Mouse (Mus musculus) stomach, embryonic 16.5 days (tissue): ENCODE measurements around the gene Mgat4b. TPM values are rescaled to one million over a fixed set of nuclear protein-coding genes. Genes with fewer than 3 reads are reported as not detected.

ENCODE experiments used
- ATAC-seq: fragments of 200-750 bp; cut with Nextera tagmentation; 2 replicates; pipeline ENCODE4 v1.8.0; 2017; ENCODE audit warnings: moderate number of reproducible peaks, moderate TSS enrichment; ENCODE audit not compliant: insufficient read depth, low FRiP score
- H3K27ac ChIP-seq: fragments of 300-500 bp; sonication (generic); 2 replicates; pipeline ENCODE4 v1.5.1; 2014; ENCODE audit warnings: low read length
- H3K27me3 ChIP-seq: fragments of 300-500 bp; sonication (generic); 2 replicates; pipeline ENCODE4 v1.6.1; 2014; ENCODE audit warnings: low read length, control low read depth, mixed read lengths; ENCODE audit not compliant: control insufficient read depth, insufficient read depth
- H3K36me3 ChIP-seq: fragments of 300-500 bp; sonication (generic); 2 replicates; pipeline ENCODE4 v1.6.1; 2014; ENCODE audit warnings: low read length; ENCODE audit not compliant: control insufficient read depth, insufficient read depth
- H3K4me1 ChIP-seq: fragments of 300-500 bp; sonication (generic); 2 replicates; pipeline ENCODE4 v1.6.1; 2014; ENCODE audit warnings: low read length, control low read depth, mixed read lengths; ENCODE audit not compliant: control insufficient read depth, insufficient read depth
- H3K4me2 ChIP-seq: fragments of 300-500 bp; sonication (generic); 2 replicates; pipeline ENCODE4 v1.6.1; 2014; ENCODE audit warnings: low read depth, low read length, mixed read lengths
- H3K4me3 ChIP-seq: fragments of 300-500 bp; sonication (generic); replicated peaks from 2 replicates; pipeline ENCODE4 v1.5.1; 2014; ENCODE audit warnings: mild to moderate bottlenecking, low read length
- H3K9ac ChIP-seq: fragments of 300-500 bp; sonication (generic); 2 replicates; pipeline ENCODE4 v1.6.1; 2014; ENCODE audit warnings: low read length
- H3K9me3 ChIP-seq: fragments of 300-500 bp; sonication (generic); replicated peaks from 2 replicates; pipeline ENCODE4 v1.6.1; 2016; ENCODE audit warnings: low read length, control low read depth; ENCODE audit not compliant: control insufficient read depth
- WGBS: fragments of 180-500 bp; shearing (Covaris S2); extraction: QIAGEN DNeasy Blood & Tissue Kit; methylation state at CpG from one replicate; pipeline ENCODE4 v1.1.7; 2014; 5-methylcytosine and 5-hydroxymethylcytosine counted together
- polyA plus RNA-seq: library from polyadenylated mRNA; unstranded; fragments of >200 nt; fragmentation: Nextera tagmentation; extraction: Ambion mirVana; gene quantifications from 2 replicates; pipeline ENCODE4 v1.2.1, GENCODE M21; 2015

Gene Mgat4b
- polyA plus RNA-seq, 1 experiment from 2014 or later = 5.9 TPM

DNA sequence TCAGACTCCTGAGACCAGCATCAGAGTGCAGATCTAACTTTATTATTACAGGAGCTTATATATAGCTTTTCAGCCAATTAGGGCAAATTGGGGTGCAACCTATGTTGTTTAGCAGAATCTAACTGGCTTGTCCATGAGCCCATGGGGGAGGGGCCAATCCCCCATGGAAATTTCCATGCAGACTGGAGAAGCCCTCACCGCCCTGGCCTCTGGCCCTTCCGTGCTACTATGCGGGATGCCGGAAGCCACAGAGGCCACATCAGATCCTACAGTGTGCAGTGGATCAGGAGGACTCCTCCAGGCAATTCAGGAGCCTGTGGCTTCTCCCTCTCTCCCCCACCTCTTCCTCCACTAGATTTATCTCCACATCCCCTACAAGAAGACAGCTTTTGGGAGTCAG lies 7.1 kb downstream of the Mgat4b start:
- no peak overlapping the region for H3K4me3 ChIP-seq
- no peaks in the 10 kb centered on the region for H3K9me3 ChIP-seq
- H3K36me3 ChIP-seq = no peaks in the 10 kb centered on the region
- no peak for ATAC-seq
- peaks cover 14% of the 10 kb centered on the region for H3K4me1 ChIP-seq
- no peak overlapping the region for H3K4me2 ChIP-seq
- WGBS = 61% methylated on average over 4 of the region's 4 CpGs
- H3K27me3 ChIP-seq = no peaks in the 10 kb centered on the region
- no peak overlapping the region for H3K9ac ChIP-seq
- no peak overlapping the region for H3K27ac ChIP-seq

DNA sequence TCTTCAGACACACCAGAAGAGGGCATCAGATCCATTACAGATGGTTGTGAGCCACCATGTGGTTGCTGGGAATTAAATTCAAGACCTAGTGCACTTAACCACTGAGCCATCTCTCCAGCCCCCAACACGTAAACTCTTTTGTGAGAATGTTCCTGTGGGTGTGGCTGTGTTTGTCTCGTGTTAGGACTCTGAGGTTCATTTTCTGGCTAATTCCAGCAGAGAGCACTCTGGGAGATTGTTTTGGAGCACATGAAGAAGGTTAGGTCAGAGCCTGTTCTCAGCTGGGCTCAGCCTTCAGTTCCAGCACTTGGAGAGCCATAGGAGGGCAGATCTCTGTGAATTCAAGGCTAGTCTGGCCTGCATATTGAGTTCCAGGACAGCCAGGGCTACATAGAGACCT lies 9.1 kb downstream of the Mgat4b start:
- Histone ChIP-seq H3K4me3 (no peak overlapping the region), H3K9me3 (no peaks in the 10 kb centered on the region), H3K9ac (no peak overlapping the region), H3K27ac (no peak overlapping the region), H3K4me2 (no peak overlapping the region), H3K27me3 (no peaks in the 10 kb centered on the region), H3K36me3 (no peaks in the 10 kb centered on the region), H3K4me1 (peaks cover 16% of the 10 kb centered on the region)
- no peak for ATAC-seq
- 49% methylated on average over 2 of the region's 2 CpGs for WGBS

DNA sequence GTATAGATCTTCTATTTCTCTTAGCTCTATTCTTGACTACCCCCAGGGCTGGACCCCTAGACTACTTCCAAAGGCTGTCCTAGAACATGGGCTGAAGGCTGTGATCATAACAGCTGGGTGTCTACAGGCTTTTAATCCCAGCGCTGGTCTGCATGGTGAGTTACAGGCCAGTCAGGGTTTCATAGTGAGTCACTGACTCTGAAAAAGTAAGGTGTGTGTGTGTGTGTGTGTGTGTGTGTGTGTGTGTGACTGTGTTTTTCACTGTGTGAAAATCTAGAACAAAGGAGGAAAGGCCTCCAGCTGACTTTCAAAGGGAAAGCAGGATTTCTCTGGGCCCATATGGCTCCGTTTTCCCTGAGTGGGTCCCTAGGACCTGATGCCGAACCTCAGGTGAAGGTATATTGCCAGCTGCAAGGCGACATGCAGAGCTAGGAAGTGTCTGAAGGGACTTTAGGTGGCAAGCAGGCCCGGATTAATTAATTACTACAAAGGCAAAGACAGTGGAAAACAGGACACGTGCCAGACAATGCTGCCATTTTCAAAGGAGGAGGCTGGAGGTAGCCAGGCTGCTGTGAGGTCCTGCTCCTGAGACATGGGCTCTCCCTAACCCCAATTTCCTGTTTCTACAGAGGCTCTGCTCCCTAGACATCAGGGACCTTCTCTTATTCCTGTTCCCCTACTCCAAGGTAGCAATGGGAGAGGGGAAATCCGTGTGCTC lies 12.0 kb downstream of the Mgat4b start:
- no peak for ATAC-seq
- WGBS = 60% methylated on average over 7 of the region's 7 CpGs
- Histone ChIP-seq H3K27ac (no peak overlapping the region), H3K4me2 (no peak overlapping the region), H3K4me1 (peaks cover 23% of the 10 kb centered on the region), H3K27me3 (no peaks in the 10 kb centered on the region), H3K9me3 (no peaks in the 10 kb centered on the region), H3K9ac (no peak overlapping the region), H3K4me3 (no peak overlapping the region), H3K36me3 (no peaks in the 10 kb centered on the region)

DNA sequence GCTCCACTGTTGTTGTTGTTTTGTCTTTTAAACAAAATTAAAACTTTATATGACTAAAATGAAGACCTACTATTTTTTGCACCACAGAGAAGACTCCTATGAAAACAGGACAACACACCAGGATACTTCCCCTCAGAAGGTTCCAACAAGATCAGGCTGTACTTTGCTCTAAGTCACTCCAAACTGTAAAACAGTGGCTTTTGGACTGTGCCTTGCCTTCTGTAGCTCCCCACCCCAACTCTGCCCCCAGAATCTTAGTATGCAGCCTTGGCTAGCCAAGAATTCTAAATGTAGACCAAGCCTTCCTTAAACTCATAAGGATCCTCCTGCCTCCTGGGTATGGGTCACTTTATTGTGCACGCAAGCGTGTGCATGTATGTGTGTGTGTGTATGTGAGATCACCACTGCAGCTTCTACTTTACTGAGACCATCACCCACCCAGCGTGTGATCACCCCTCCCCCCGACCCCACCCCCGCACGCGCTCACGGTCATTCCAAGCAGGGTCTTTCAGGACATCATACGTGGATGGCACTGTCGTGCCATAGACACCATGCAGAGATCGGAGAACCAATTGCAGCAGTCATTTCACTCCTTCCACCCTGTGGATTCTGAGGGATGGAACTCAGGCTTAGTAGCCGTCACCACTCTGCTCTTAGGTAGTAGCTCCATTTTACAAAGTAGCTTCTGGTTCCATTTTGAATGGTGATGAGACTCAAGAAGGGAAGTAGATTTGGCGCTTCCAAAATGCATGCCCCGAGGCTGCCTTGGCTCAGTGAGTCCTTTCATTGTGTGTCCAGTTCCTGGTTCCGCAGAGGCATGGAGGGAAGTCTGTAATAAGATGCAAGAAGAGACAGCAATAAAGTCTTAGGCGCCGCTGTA lies 13.3 kb downstream of the Mgat4b start:
- Histone ChIP-seq H3K4me2 (peak overlapping the region; percentile 92), H3K4me1 (peaks cover 33% of the 10 kb centered on the region), H3K27me3 (no peaks in the 10 kb centered on the region), H3K9ac (peak overlapping the region; percentile 99), H3K9me3 (no peaks in the 10 kb centered on the region), H3K27ac (peak overlapping the region; percentile 88), H3K4me3 (peak overlapping the region; percentile 85), H3K36me3 (no peaks in the 10 kb centered on the region)
- ATAC-seq = no peak
- 9% methylated on average over 17 of the region's 17 CpGs for WGBS

DNA sequence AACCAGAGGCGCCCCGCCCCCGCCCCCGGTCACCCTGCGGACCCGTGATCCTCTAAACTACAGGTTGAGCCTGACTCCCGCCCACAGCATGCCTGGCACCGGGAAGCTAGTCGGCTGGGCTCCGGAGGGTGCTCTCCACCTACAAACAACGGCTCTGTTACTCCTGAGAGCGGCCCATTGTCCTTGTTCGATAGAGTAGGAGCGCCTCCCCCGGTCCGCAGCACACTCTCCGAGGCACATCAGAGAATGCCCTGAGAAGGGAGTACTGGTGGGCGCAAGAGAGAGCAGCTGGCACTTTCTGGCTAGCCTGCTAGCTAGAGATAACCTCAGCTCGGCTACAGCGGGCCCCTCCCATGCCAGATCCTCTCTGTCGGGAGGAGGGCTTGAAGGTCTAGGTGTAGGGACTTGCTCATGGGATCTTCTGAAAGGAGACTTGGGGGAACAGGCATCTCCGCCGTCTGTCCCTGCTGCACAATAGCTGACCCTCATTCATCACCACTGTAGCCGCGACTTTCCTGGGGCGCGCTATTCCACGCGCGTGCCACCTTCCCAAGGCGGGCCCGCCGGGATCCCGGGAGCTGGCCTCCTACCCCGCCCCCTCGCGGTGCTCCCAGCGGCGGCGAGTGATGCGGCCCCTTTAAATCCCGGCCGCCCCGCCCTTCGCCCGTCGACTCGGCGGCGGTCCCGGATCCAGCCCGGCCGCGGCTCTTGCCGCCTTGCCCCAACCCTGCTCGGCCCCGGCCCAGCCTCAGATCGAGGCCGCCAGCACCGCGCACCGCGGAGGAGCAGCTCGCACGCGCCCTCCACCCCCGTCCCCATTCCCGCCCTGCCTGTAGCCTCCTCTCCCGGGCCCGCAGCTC lies 14.2 kb downstream of the Mgat4b start:
- peak; percentile 89 for ATAC-seq
- peak overlapping the region; percentile 88 for H3K27ac ChIP-seq
- no peaks in the 10 kb centered on the region for H3K36me3 ChIP-seq
- no peaks in the 10 kb centered on the region for H3K9me3 ChIP-seq
- H3K9ac ChIP-seq = peak overlapping the region; percentile 99
- whole genome bisulfite sequencing = under 1% methylated on average over 67 of the region's 70 CpGs
- peaks cover 38% of the 10 kb centered on the region for H3K4me1 ChIP-seq
- H3K27me3 ChIP-seq = no peaks in the 10 kb centered on the region
- peak overlapping the region; percentile 85 for H3K4me3 ChIP-seq
- H3K4me2 ChIP-seq = peak overlapping the region; percentile 92

DNA sequence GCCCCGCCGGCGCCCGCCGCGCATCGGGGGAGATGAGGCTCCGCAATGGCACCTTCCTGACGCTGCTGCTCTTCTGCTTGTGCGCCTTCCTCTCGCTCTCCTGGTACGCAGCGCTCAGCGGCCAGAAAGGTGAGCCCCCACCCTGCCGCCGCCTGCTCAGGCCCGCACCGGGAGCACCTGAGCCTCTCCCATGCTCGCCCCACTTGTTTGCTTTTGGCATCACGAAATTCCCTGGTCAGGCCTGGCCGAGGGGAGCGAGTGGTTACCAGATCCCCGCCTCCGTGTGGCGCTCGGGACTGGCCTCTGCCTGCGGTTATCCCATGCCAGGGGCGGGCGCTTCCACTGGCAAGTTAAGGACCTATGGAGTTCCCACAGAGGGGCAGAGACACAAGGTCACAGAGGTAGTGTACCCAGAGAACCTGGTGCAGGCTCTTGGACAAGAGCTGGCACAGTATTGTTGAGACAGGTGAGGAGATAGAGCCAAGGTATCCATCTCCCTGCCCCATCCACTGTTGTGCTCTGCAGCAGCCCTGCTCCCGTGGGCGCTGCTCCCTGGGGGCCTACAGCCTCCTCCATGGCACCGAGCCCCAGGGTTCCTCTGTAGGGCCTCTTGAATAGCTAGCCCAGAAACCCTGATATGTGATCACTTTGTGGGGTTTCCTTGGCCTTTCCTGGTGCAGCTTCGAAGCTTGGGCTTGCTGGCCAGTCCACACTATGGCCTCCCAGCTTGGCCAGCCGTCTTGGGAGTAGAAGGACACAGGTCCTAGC lies 15.1 kb downstream of the Mgat4b start:
- H3K9me3 ChIP-seq = no peaks in the 10 kb centered on the region
- 3% methylated on average over 30 of the region's 34 CpGs for WGBS
- peaks cover 45% of the 10 kb centered on the region for H3K4me1 ChIP-seq
- H3K4me2 ChIP-seq = peak overlapping the region; percentile 92
- H3K4me3 ChIP-seq = peak overlapping the region; percentile 85
- peak; percentile 8 for ATAC-seq
- H3K27me3 ChIP-seq = no peaks in the 10 kb centered on the region
- H3K27ac ChIP-seq = peak overlapping the region; percentile 88
- H3K9ac ChIP-seq = peak overlapping the region; percentile 99
- no peaks in the 10 kb centered on the region for H3K36me3 ChIP-seq

DNA sequence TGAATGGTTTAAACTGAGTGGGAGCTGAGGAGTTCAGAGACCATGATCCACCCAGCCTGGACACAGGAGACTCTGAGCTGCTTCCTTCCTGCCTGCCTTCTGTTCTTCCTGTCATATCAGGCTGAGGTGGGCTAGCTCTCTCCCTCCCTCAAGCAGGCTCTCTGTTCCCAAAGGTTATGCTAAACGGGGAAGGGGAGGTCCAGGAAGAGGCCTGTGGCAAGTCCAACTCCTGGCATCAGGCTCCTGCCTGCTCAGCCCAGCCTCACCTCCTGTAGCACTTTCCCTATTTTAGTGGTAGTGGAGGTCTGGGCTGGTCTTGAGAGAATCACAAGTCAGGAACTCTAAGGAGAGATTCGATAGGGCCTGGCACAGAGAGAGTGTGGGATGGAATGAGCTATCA lies 15.7 kb downstream of the Mgat4b start:
- Histone ChIP-seq H3K4me1 (peaks cover 47% of the 10 kb centered on the region), H3K36me3 (no peaks in the 10 kb centered on the region), H3K27me3 (no peaks in the 10 kb centered on the region), H3K4me3 (peak overlapping the region; percentile 85), H3K9ac (peak overlapping the region; percentile 99), H3K9me3 (no peaks in the 10 kb centered on the region), H3K4me2 (peak overlapping the region; percentile 92), H3K27ac (peak overlapping the region; percentile 88; the same call in 1 of the 2 replicates)
- 37% methylated on average over 2 of the region's 2 CpGs for WGBS
- ATAC-seq = no peak

DNA sequence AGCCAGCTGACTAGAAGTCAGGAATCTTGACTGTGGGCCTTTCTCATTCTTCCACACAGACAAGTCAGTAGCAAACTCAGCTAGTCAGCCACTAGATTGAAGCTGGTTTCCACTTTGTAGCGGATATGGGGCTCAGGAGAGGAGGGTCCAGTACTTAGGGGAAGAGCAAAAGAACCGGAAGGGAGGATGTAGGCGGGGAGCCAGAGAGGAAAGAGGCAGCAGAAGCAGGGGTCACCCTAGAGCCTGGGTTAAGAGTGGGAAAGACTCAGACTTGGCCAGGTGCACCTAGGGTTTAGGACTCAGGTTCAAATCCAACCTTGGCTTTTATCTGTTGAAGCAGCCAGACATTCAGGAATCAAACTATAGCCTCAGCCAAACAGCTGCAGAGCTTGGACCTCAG lies 16.5 kb downstream of the Mgat4b start:
- Histone ChIP-seq H3K9me3 (no peaks in the 10 kb centered on the region), H3K4me2 (0 out of 2 replicates have a peak overlapping the region, but pooled peaks have one; percentile 92), H3K4me1 (peaks cover 47% of the 10 kb centered on the region), H3K9ac (0 out of 2 replicates have a peak overlapping the region, but pooled peaks have one; percentile 99), H3K36me3 (no peaks in the 10 kb centered on the region), H3K4me3 (no peak overlapping the region), H3K27me3 (no peaks in the 10 kb centered on the region), H3K27ac (no peak overlapping the region)
- WGBS = 65% methylated on average over 3 of the region's 3 CpGs
- no peak for ATAC-seq
